Mouse (Mus musculus): ENCODE data around the gene Mfsd12. TPM values are rescaled to one million over a fixed set of nuclear protein-coding genes. Genes with fewer than 3 reads are reported as not detected.

Gene Mfsd12
- total RNA-seq, 4 experiments from 2014 or later: 36.8 to 42.2 (median 37.9) TPM

GRCm38 (mm10) chr10:81413310-81414261 is 56.3 kb downstream of the Mfsd12 start:
- DNase-seq (ENCODE audit: low spot score in 2 of 2): peak; percentile 78 to 84

- peak in 1 of 2 experiments; percentile 41 for DNase-seq (ENCODE audit: low spot score in 2 of 2)
Observed at GRCm38 (mm10) chr10:81414682-81415081, 57.4 kb downstream of the Mfsd12 start.

- no peak for DNase-seq (ENCODE audit: low spot score in 2 of 2)
Observed at GRCm38 (mm10) chr10:81415146-81415545, 57.9 kb downstream of the Mfsd12 start.

Small RNA genes within 50 kb of the gene (microRNA-seq; reads per million reads assigned to microRNA genes)
- gene Mir6913: 2.1 to 2.2 reads per million in 2 experiments

Other genes with a start within 250 kb of the Mfsd12 start
- gene Zbtb7a, start 222.3 kb upstream of the Mfsd12 start, total RNA-seq (2022): 100 to 1,000 TPM; 106 to 115 (median 112) TPM
- 10 to 100 TPM; 22.0 to 30.4 (median 27.9) TPM for gene Pias4, start 189.6 kb upstream of the Mfsd12 start, total RNA-seq (2022)
- gene Eef2, start 180.9 kb upstream of the Mfsd12 start, total RNA-seq (2022): 100 to 1,000 TPM; 928 to 998 (median 954) TPM
- gene Dapk3, start 174.5 kb upstream of the Mfsd12 start, total RNA-seq (2022): 10 to 100 TPM; 65.1 to 70.9 (median 68.9) TPM
- not detected for gene 4930442H23Rik, start 173.6 kb upstream of the Mfsd12 start, total RNA-seq (2022)
- under 1 TPM in 1 of 4 experiments, not detected in 3; 0.18 TPM for gene Nmrk2, start 155.4 kb upstream of the Mfsd12 start, total RNA-seq (2022)
- gene Atcay, start 126.7 kb upstream of the Mfsd12 start, total RNA-seq (2022): 100 to 1,000 TPM; 165 to 189 (median 171) TPM
- gene Zfr2, start 124.3 kb upstream of the Mfsd12 start, total RNA-seq (2022): 10 to 100 TPM; 58.4 to 65.1 (median 60.8) TPM
- 100 to 1,000 TPM; 167 to 192 (median 183) TPM for gene Matk, start 104.6 kb upstream of the Mfsd12 start, total RNA-seq (2022)
- gene Mrpl54, start 90.6 kb upstream of the Mfsd12 start, total RNA-seq (2022): 10 to 100 TPM; 39.8 to 51.5 (median 47.8) TPM
- 10 to 100 TPM; 24.3 to 38.6 (median 27.6) TPM for gene Apba3, start 90.5 kb upstream of the Mfsd12 start, total RNA-seq (2022)
- gene Tjp3, start 65.9 kb upstream of the Mfsd12 start, total RNA-seq (2022): under 1 TPM in 3 of 4 experiments, not detected in 1; 0.23 to 1.00 (median 0.27) TPM
- gene Pip5k1c, start 64.5 kb upstream of the Mfsd12 start, total RNA-seq (2022): 100 to 1,000 TPM; 355 to 367 (median 361) TPM
- gene Cactin, start 36.4 kb upstream of the Mfsd12 start, total RNA-seq (2022): 10 to 100 TPM; 27.7 to 30.9 (median 29.2) TPM
- gene Tbxa2r, start 28.8 kb upstream of the Mfsd12 start, total RNA-seq (2022): 1 to 10 TPM in 2 of 4 experiments, under 1 TPM in 2; 0.63 to 1.3 (median 0.93) TPM
- gene Gipc3, start 14.2 kb upstream of the Mfsd12 start, total RNA-seq (2022): 1 to 10 TPM; 2.0 to 2.3 (median 2.2) TPM
- 10 to 100 TPM; 20.2 to 31.9 (median 27.2) TPM for gene Hmg20b, start 7.0 kb upstream of the Mfsd12 start, total RNA-seq (2022)
- gene 4930404N11Rik, start 8.3 kb downstream of the Mfsd12 start, total RNA-seq (2022): 1 to 10 TPM in 3 of 4 experiments, under 1 TPM in 1; 0.77 to 2.4 (median 1.2) TPM
- 10 to 100 TPM; 66.8 to 73.4 (median 70.6) TPM for gene Fzr1, start 21.0 kb downstream of the Mfsd12 start, total RNA-seq (2022)
- gene Dohh, start 26.9 kb downstream of the Mfsd12 start, total RNA-seq (2022): 10 to 100 TPM; 81.4 to 89.7 (median 85.5) TPM
- 1 to 10 TPM; 2.0 to 5.2 (median 4.0) TPM for gene Gm48551, start 27.0 kb downstream of the Mfsd12 start, total RNA-seq (2022)
- gene Gm48552, start 31.5 kb downstream of the Mfsd12 start, total RNA-seq (2022): 1 to 10 TPM; 2.5 to 3.3 (median 2.6) TPM
- gene Smim24, start 35.6 kb downstream of the Mfsd12 start, total RNA-seq (2022): 1 to 10 TPM in 2 of 4 experiments, under 1 TPM in 2; 0.50 to 1.6 (median 0.84) TPM
- gene Nfic, start 98.1 kb downstream of the Mfsd12 start, total RNA-seq (2022): 10 to 100 TPM; 83.3 to 98.1 (median 85.4) TPM
- gene Celf5, start 125.2 kb downstream of the Mfsd12 start, total RNA-seq (2022): 100 to 1,000 TPM; 229 to 265 (median 242) TPM
- gene Ncln, start 138.9 kb downstream of the Mfsd12 start, total RNA-seq (2022): 10 to 100 TPM; 70.9 to 91.6 (median 73.7) TPM
- gene S1pr4, start 142.6 kb downstream of the Mfsd12 start, total RNA-seq (2022): 1 to 10 TPM in 2 of 4 experiments, under 1 TPM in 2; 0.41 to 1.2 (median 0.89) TPM
- 1 to 10 TPM; 3.4 to 6.1 (median 5.3) TPM for gene Gna15, start 166.7 kb downstream of the Mfsd12 start, total RNA-seq (2022)
- gene Gna11, start 187.7 kb downstream of the Mfsd12 start, total RNA-seq (2022): 100 to 1,000 TPM in 3 of 4 experiments, 10 to 100 TPM in 1; 99.3 to 110 (median 101) TPM
- gene Aes, start 202.0 kb downstream of the Mfsd12 start, total RNA-seq (2022): 100 to 1,000 TPM; 719 to 760 (median 743) TPM
- gene Tle2, start 217.1 kb downstream of the Mfsd12 start, total RNA-seq (2022): 10 to 100 TPM; 36.2 to 42.3 (median 39.2) TPM
- gene Tle6, start 243.6 kb downstream of the Mfsd12 start, total RNA-seq (2022): 10 to 100 TPM; 10.3 to 17.2 (median 14.0) TPM
- 1 to 10 TPM; 3.3 to 5.4 (median 3.9) TPM for gene BC025920, start 248.8 kb downstream of the Mfsd12 start, total RNA-seq (2022)